Mouse (Mus musculus) ZHBTc4 (cell line): Measurements from ENCODE around the gene Gm6096.
A peak's percentile ranks its signal among the peaks of the same experiment; 100 is the strongest.

Experiments used
- DNase-seq: peaks from one replicate; pipeline ENCODE4 v3.0.0-alpha.2; 2011; ENCODE audit warnings: low read depth, low spot score

Gene Gm6096

DNA sequence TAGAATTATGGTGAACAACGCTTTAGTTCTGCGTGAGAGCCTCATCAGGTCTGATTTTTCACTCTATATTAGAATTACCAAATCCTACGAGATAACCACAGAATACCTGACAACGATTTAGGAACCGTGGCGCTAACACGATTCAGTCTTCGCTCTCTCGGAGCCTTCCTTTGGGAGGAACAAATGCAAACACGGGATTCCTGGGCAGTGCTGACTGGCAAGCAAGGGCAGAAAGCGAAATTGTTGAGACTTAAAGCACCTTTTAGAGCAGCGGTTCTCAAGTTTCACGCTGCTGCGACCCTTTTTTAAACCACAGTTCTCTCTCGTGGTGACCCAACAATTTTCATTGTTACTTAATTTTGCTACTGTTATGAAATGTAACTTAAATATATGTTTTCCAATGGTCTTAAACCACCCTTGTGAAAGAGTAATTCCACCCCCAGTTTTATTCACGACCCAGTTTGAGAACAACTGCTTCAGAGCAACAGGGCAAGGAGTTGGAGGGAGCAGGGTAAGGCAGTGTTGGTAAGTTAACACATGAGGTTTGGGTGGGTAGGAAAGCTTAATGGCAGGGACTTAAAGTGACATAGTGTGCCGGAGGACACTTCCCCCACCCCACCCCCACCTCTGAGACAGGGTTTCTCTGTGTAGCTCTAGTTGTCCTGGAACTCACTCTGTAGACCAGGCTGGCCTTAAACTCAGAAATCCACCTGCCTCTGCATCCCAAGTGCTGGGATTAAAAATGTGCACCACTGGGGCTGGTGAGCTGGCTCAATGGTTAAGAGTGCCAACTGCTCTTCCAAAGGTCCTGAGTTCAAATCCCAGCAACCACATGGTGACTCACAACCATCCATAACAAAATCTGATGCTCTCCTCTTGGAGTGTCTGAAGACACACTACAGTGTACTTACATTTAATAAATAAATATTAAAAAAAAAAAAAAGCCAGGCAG lies 16.0 kb upstream of the Gm6096 start:
- DNase-seq: peak; percentile 32

DNA sequence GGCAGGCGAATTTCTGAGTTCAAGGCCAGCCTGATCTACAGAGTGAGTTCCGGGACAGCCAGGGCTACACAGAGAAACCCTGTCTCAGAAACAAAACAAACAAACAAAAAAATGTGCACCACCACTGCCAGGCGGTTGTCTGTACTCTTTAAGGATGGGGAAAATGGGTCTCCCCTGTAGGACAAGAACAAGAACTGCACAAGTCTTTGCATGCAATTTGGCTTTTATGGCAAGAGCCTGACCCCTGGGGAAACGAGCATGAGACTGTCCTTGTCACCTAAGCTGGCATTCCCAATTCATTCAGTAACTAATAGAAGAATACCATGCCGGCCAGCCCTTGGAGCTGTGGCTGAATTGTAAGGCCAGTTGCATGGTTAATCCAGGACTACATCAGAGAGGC lies 15.2 kb upstream of the Gm6096 start:
- peak; percentile 41 for DNase-seq

DNA sequence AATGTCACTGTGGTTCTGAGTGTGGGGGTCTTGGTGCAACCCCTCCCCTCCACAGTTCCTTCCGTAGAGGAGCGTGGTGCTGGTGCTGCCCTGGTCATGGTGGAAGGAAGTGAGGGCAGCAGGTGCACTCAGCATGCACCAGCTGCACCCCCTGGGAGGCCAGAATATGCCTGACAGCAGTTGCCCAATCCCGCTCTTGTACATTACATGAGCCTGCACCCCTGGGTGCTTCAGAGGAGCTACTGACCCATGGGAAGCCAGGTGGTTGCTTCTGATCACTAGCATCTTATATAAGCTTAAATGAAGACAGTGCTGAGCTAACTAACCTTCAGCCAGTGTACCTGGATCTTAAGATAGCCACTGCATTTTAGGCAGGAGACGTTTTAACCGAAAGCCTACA lies 12.8 kb upstream of the Gm6096 start:
- no peak for DNase-seq

DNA sequence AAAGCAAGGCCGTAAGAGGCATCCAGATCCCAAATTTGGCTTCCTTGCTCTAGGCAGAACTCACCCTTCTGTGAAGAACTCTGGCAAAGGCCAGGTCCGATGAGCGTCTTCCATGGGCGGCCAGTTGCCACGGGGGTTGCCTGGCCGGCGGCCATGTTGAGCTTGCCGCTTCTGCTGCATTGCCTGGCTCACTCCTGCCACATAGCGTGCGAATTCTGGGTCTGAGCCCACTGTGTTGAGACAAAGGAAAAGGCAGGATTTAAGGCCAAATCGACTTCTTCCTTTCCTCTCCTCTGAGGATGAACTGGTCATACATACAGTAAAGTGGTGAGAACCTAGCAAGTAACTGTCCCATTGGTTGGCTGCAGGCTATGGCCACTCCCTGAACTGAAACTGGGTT lies 8.7 kb upstream of the Gm6096 start:
- peak; percentile 61 for DNase-seq

DNA sequence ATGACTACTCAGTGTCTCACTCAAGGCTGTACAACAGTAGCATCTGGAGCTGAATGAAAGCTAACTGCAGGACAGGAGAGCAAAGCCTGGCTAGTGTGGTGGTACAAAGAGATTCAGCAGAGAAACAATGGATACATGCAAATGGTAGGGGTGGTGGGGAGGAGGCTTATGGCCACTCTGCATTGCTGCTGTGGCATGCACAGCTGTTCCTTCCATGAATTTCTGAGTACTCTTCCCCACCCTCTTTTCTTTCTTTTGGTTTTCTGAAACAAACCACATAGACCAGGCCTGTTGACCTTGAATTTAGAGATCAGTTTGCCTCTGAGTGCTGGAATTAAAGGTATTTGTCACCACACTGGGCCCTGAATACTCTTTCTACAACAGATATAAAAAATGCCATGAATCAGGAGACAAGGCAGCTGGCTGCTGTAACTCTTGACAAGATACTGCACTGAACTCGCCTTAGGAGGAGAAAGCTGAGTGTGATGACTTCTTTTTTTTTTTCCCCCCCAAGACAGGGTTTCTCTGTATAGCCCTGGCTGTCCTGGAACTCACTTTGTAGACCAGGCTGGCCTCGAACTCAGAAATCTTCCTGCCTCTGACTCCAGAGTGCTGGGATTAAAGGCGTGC lies 3.9 kb upstream of the Gm6096 start:
- DNase-seq: peak; percentile 58

DNA sequence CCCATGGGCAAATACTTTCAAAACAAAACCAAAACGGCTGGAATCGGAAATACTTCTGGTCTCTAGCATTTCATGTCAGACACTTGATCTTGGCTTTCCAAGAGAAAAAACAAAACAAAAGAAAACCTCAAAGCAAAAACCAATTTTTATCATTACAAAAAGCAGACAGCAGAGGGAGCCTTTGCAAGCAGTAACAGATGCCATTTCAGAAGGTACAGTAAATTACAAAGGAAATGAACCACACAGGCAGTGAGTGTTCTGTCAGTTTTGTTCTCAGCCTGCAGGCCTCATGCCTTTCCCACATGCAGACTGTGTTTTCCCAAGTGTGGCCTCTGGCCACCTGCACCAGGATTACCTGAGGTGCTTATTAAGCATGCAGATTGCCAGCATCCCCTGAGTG lies 1.2 kb downstream of the Gm6096 start:
- DNase-seq: peak; percentile 38

DNA sequence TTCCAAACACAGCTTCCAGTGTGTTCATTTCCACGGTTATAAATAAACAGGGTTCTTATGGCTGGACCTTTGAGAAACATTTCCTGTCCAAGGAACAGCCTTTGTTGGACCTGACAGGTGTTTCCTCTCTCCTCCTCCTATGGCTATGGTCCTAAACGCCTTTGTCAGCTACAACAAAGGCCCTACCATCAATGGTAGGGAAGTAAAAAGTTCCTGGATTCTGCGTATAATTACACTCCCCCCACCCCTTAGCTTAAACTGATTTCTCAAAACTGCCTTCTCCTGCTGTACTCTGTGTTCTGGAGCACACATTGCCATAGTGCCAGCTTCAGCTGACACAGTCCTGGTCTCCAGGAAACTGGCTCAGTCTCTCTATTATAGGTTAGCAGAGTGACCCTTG lies 4.3 kb downstream of the Gm6096 start:
- no peak for DNase-seq

DNA sequence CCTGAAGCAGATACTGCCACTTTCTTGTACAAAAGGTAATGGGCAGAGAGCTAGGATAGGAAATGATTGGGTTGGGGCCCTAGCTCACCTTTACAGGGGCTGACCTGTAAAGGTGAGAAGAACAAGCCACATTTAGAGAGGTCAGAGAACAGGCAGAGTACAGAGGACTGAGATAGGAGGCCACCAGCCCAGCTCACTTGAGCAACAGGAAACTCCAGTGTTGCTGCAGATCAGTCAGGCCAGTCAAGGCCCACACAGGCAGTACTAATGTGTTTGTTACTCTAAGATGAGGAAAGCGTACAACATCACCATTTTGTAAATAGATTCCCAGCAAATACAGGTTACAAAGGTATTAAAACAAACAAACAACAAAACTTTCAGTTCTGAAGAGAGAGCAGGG lies 5.1 kb downstream of the Gm6096 start:
- DNase-seq: no peak

DNA sequence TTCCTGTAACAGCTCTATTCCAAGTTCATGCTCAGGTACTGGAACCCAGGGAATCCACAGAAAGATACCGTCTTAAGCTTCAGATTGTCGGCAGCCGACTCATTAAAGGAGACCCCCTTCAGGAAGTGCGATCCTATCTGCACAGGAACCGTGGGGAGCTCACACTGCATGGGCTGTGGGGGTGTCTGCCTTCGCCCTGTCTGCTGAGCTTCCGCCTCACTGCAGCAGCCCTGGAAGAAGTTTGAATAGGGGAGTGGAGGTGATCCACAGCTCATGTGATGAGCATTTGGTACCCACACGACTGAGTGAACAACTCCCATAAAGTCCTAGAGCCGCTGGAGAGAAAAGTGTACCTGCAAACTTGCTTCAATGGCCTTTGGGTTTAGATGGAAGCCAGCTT lies 6.4 kb downstream of the Gm6096 start:
- DNase-seq: no peak

DNA sequence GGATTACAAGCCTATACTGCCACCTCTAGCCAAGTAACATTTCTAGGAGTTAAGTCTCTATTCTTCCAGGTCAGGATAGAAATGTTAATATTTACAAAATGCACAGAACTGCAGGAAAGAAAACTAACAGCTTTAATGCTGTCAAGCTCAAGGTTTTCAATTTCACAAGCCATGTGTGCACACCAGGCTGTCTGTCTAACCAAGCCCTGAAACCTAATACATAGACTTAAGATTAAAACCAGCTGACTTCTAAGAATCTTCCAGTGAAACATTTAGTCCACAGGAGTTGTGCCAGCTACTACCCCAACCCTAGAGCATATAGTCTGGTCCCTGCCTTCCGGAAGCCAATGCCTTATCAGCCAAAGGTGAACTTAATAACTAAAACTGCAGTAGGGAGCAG lies 7.6 kb downstream of the Gm6096 start:
- DNase-seq: no peak

DNA sequence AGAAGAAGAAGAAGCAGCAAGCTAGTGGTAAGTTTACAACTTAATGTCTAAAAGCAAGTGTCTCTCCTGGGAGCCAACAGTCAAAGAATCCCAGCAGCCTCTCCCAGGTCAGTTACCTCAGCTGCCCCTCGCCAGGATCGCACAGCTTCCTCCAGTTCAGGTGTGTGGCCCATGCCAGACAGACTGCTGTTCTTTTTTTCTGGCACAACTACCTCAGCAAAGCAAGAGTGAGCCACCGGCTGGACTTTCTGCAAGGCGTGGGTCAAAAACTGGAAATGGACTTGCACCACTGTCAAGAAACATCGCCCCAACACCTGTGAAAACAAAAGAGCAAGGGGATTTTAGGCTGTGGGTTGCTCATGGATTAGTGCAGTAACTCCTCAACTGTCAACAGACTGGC lies 12.6 kb downstream of the Gm6096 start:
- DNase-seq: no peak

DNA sequence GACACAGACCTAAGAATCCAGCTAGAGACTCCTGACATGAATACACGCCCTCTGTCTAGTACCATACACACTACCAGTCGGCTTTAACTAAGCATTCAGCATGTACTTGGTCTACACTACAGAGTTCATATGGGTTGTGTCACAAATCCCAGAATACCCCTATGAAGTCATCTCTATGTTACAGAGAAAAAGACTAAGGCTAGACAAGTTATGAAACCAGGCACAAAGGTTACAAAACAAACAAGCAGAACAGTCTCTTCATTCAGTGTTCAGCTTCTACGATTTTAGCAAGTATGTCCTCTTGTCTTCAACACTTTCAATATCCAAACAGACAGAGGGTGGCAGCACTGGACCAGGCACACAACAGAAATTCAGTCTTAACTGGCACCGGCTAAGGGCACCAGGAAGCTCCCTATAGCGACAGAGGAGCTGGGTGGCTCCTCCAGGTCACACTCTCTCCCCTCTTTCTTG lies 15.1 kb downstream of the Gm6096 start:
- peak; percentile 32 for DNase-seq

DNA sequence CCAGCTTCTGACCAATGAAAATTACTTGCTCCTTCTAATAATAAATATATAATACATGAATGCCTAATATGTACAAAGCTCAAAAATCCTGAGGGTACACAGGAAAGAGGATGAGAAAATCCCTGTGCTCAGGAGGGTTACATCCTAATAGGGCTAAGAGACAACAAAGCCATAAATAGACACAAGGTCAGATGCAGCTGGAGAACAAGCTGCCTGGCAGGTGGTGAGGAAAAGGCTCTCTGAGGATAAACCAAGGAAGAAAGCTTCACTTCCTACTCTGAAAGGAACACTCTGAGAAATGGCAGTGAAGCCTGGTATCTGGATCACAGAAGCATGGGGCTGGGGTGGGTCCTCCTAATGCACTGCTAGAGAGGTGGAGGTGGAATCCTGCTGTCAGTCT lies 15.6 kb downstream of the Gm6096 start:
- no peak for DNase-seq

DNA sequence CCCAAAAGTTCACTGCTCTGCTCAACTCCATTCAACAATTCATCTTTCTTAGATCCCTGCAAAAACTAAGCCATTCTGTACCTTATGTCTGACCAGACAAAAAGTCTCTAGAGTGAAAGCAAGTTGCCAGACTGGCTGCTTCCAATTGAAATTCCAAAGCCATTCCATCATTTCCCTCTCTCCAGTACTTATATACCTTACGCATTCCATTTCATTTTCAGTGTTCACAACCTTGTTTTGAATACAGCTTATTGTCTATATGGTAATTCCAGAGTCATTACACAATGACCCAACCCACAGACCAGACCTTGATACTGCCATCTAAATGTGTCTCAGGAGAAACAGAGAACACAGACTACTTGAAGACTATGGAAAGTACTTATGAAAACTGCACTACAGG lies 17.6 kb downstream of the Gm6096 start:
- DNase-seq: peak; percentile 25

DNA sequence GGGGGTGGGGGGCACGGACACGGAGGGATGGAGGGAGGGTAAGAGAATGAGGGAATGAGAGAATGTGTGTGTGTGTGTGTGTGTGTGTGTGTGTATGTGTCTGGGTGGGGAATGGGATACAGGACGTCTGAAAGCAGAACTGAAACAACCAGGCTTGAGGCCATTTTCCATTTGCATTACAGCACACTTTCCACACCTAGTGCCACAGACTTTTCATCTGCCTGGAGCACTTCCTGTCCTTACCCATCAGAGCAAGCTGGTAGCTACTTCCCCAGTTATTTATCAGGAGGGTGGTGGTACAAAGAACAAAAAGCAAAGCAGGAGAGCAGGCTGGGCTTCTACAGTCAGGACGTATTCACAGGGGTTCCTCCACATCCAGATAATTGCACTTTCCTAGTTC lies 21.6 kb downstream of the Gm6096 start:
- peak; percentile 15 for DNase-seq

DNA sequence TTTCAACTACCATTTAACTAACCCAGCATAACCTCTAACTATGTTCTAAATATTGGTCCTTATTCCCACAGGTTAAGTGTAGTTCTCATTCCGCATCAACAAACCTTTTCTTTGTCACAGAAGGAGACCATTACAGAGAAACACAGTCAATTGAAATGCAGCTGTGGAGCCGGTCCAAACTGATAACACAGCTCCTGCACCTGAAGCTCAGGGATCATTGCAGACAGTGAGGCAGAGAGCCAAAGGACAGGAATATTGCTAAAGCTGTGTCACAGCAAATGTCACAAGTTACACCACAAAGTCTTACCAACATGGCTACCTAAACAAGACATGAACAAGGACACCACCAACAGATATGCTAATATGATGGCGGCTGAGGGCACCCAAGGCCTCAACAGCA lies 25.2 kb downstream of the Gm6096 start:
- no peak for DNase-seq

DNA sequence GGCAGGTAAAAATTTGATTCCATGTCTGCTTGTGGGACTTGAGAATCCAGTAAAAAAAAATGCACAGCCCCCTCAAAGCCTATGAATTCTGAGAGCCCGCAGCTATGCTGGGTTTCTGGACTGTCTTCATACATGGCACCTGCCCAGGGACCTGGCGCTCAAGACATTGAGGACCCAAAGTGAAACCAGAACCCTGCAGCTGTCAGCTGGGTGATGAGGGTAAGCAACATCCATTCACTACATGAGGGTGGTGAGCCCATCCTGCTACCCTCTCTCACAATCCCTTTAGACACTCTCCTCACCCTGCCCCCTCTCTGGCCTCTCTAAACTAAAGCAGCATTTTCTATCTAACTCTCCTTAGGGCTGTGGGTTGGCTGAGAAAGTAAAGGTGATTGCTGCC lies 26.8 kb downstream of the Gm6096 start:
- no peak for DNase-seq

DNA sequence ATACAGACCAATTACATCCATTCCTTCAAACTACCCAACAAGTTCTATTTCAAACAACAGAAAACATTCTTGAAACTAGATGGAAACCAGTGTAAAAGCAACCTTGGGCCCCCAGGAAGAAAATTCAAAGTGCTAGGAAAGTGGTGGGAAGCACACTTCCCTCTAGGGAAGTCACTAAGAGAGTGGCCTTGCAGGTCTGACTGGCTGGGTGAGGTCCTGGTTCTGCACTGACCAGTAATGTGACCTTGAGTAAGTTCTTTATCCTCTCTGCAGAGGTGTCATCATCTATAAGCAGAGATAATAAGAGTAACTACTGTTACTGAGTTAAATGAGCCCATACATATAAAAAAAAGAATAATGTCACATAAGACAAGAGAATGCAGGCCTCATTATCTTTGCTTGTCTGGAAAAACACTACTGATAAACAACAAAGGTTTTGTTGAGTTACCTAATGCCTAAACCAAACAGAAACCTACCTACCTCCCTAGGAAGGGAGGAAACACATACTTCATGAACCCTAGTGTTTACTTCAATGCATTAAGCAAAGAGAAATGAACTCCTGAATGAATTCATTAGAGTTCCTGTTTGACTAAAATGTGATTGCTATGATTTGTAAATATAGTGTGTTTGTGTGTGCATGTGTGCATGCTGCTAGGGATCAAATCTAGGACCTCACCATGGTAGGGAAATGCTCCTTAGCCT lies 39.8 kb downstream of the Gm6096 start:
- DNase-seq: no peak

DNA sequence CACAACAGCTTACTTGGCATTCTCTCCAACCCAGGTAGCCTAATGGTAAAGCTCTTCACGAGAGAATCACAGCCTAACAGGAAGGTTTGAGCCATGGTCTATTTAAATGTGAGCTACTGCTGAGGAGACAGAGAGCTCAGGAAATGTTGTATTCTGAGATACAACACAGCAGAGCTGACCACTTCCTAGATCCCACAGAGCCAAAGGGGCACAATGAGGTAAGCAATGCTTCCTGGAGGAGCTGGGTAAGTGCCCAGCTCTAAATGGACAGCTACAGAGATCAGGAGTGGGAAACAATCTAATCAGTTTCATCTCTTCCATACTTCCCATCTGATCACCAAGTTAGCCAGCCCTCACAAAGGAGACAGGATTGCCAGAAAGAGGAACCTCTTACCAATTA lies 40.4 kb downstream of the Gm6096 start:
- no peak for DNase-seq

DNA sequence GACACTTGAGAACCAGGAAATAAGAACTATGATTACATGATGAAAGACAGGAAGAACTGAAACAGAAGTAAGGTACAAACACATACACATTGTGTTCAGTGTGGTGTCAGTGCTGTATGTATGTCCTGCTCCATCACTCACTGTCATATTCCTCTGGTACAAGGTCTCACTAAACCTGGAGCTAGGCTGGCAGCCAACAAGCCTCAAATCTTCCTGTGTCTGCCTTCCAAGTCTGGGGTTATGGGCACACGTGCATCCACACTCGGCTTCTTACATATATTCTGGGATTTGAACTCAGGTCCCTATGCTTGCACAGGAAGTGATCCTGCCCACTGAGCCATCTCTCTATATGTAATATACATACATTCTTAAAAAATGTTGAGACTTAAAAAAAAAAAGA lies 41.8 kb downstream of the Gm6096 start:
- DNase-seq: no peak

DNA sequence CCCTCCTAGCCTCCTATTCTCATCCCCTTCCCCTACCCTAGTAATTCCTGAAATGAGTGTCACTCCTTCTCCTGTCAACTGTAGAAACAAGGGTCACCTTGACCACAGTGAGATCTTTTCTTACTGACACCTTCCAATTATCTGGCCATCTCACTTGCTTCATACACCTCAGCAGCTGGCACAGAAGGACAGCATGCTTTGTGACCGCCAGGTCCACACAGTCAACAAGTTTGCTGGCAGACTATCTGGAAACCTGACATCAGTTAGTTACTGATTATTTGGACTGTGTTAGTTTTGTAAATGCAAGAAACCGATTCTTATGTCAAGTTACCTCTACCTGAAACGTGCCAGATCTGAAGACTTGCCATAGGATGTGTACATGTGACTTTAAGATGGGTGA lies 45.3 kb downstream of the Gm6096 start:
- no peak for DNase-seq

DNA sequence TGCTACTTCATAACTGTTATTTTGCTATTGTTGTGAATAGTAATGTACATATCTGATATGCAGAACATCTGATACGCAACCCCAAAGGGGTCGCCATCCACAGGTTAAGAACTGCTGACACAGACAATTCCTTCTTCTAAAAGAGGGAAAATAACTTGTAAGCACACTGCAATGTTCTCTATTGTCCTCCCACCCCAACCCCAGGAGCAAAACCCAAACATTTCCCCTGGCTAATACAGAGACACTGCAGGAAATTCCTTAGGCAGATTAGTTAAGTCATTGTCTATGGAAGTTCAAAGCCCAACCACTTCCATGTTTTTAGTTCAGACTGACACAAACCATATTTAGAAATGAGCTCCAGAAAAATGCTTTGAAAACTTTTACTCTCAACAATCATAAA lies 48.0 kb downstream of the Gm6096 start:
- no peak for DNase-seq
